Mouse (Mus musculus) hematopoietic stem cell, adult 5-6 weeks (primary cell): ENCODE measurements around the gene Aff3. TPM values are rescaled to one million over a fixed set of nuclear protein-coding genes. Genes with fewer than 3 reads are reported as not detected.

Experiments
- ATAC-seq, 2 experiments: fragments of 125-278 bp in 1 of 2; replicated peaks in 1 of 2; 2 replicates each; pipeline ENCODE4 v1.8.0; 2016 to 2017; ENCODE audit warnings: inconsistent platforms in 2 of 2, mild to moderate bottlenecking in 2 of 2, moderate number of reproducible peaks in 2 of 2, low read depth in 1 of 2, moderate TSS enrichment in 1 of 2; ENCODE audit not compliant: low FRiP score in 2 of 2, poor library complexity in 2 of 2, severe bottlenecking in 2 of 2, insufficient read depth in 1 of 2, low TSS enrichment in 1 of 2
- total RNA-seq: library from RNA; stranded (forward); fragments of 172-1452, 232-1000 nt; gene quantifications from 2 replicates; pipeline ENCODE4 v1.2.3, GENCODE M21; 2017

Aff3 gene
- total RNA-seq, 1 experiment from 2014 or later, result 132 TPM

DNA sequence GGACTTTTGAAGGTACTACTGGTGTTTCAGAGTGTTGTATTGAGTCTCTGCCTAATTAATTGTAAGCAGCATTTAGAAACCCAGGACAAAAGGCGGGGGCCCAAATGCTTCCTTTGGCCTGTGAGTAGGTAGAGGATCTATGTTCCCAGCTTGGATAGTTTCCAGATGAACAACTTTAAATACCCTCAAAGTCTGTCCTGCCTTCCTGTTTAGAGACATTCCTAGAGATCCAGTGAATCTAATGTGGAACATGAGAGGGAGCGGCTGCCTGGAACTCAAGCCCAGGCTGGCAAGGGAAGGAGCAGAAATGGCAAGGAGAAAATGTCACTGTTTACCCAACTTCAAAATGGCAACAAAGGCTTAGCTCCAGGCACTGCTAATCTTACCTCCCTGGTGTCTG is 300.9 kb downstream of the Aff3 start:
- ATAC-seq, result no peak

DNA sequence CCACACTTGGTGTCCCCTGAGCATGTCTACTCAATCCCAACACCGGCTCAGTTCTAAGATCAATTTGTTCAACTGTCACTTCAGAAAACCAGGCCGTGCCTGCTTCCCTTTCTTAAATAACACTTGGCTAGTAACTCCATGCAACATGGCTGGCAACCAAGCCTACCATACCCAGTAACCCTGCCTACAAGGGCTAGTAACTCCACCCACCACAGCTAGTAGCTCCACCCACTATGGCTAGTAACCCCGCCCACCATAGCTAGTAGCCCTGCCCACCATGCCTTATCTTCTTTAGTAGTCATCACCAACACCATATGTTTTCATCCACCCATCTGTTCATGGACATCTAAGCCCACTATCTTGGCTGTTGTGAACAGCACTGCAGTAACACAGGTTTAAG is 302.5 kb downstream of the Aff3 start:
- no peak for ATAC-seq

DNA sequence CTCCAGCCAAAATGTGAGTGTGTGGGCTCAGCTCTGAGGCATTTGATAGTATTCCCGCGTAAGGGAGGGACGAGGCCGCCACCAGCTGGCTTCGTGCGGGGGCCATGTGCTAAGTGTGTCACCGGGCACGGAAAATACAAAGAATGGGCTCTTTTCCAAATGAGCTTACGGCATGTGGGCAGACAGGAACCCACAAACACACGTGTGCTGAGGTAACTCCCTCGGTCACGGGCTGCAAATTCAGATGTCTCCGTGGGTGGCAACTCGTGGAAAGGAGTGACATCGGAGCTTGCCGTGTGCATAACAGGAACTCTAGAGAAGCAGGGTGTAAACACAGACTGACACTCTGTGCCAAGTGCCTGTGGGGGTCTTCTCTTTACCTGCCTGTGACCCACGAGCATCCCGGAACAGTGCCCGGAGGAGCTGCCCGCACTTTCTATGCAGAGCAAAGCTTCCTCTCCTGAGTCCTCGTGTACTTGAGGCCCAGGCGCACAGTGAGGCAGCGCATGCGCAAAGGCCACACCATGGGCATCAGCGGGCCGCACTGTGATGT is 305.9 kb downstream of the Aff3 start:
- no peak for ATAC-seq

DNA sequence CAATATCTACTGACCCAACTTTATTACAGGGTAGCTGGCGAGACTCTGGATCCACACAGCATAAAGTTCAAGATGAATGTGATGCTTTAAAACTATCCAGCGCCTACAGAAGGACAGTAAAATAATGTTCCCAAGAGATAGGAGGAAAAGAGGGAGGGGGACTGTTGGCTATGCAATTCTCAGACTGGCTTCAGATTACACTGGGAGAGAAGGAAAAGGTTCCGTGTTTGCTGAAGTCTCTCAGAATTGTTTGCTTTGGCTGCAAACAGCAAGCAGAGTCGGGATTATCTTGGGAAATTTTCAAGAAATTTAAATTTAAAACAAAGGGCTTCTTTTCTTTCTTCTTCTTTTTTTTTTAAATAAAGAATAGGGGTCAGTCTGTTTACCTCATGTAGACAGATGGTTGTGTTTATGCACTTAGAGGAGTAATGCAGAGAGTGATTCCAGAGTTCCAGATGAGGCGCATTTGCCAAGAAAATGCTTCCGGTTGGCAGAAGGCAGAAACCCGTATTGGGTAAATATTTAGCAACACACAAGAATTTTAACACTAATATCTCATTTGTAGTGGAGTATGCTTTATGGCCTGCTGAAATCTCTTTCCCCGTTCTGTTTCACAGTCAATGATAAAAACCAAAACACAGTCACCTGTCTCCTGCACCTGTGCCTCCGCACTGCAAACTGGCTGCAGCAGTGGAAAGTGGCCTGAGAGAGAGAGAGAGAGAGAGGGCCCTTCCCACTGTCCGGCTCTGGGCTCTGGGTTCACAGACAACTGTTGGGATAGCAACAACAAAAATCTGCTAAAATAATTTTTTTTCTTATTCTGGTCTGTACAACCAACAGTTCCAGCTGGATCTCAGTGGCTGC is 306.6 kb downstream of the Aff3 start:
- ATAC-seq, result no peak

DNA sequence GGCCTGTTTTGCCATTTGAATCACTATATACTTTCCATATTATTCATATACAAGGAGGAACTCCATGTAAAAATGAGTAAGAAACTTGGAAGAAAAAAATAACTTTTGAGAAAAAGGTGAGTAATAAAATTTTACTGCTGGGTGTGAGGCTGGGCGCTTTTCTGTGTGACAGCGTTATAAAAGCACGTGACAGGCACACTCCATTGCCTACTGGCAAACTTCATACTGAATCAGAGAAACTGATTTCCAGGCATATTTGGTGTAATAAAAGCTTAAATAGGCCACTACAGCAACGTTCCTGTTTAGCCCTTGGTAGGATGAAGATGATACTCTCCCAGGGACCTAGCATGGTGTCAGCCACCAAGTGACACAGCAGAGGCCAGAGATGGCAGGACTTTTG is 310.2 kb downstream of the Aff3 start:
- no peak for ATAC-seq

DNA sequence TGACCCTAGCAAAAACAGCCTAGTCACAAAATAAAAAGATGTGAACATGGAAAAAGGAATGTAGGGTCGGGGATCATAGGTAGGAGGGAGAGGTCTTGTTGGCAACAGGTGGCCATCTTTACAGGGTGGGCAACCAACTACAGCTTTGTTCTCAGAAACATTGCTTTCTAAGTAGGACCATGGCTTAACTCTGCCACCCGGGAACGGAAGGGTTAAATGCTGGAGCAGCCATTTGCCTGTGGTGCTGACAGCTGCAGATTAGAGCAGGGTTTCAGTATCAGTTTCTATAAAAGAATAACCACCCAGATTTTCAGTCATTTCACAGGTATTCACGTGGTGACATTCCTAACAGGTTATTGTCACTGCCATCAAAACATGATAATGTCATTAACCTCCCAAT is 317.4 kb downstream of the Aff3 start:
- no peak for ATAC-seq

DNA sequence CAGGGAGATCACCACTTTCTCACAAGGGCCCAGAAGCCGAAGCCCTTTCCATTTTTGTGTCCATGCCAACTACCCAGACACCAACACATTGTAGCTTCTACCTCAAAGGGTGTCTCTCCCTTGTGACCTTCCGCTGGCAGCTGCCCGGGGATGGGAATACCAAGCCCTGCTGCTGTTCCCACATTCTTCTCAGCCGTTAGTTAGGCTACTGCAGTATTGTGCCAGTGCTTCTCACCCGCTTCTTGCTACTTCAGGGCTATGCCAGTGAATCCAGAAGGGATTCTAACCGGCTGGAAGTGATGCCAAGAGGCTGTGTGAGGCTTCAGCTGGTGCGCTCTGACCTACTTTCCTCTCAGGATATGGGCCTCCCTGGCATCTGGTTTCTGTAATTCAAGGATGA is 330.5 kb downstream of the Aff3 start:
- ATAC-seq, result no peak

DNA sequence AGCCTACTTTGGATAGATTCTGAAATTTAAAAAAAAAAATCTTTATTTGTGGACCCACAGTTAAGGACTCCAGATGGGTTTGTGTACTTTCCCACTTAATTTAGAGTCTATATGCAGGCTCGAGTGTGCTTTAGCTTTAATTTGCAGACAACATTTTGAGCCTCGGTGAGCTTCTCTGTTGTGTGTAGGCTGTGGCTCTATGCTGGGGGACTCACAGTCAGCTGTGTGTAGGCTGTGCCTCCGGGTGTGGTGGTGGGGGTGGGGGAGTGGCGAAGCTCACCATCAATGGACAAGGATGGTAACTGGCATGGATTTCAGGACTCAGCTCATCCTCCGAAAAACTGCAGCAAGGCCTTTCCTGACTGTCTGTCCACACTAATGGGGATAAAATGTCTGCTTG is 331.8 kb downstream of the Aff3 start:
- ATAC-seq, result no peak

DNA sequence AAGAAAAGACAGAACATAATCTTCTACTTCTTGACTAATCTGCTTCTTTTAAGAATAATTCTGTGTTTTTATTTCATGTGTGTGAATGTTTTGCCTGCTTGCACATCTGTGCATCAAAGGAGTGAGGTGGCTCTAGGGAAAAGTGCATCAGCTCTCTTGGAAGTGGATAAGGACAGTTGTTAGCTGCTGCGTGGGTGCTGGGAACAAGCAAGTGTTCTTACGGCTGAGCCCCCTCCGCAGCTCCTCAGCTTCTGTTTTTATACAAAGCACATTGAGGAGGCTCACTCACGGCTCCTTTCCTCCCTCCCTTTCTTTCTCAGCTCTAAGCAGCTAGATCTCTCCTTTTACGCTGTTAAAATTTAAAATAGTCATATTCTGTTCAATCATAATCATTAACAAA is 340.5 kb downstream of the Aff3 start:
- no peak for ATAC-seq

DNA sequence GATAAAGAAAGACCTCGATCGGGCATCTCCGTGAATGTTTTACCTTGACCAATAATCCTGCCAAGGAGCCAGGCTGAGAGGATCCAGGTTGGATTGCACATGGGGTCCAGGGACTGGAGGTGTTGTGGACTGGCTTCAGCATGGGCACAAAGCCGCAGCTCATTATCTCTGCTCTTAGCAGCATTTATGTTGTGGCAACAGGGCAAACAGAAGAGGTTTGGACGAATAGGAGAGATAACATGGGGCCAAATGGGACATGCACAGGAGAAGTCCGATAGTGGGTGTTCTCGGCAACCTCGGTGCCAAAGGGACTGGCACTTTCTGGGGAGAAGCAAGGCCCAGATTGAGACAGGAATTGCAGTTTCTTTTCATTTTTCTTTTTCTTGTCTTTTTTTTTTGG is 342.9 kb downstream of the Aff3 start:
- ATAC-seq, result no peak

DNA sequence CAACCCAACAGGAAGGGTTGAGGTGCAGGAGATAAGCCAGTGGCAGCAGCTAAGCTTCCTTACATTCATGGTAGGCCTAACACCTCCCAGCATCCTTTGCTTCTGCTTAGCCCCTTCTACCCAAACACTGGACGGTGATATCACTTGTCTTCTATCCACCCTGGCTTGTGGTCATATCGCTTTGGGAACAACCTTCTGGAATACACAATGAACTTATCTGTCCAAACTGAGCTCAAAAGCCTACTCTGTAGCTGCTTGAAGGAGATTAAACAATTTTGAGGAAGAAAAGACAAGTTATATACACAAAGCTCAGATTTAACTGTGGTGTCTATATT is 343.8 kb downstream of the Aff3 start:
- no peak for ATAC-seq

DNA sequence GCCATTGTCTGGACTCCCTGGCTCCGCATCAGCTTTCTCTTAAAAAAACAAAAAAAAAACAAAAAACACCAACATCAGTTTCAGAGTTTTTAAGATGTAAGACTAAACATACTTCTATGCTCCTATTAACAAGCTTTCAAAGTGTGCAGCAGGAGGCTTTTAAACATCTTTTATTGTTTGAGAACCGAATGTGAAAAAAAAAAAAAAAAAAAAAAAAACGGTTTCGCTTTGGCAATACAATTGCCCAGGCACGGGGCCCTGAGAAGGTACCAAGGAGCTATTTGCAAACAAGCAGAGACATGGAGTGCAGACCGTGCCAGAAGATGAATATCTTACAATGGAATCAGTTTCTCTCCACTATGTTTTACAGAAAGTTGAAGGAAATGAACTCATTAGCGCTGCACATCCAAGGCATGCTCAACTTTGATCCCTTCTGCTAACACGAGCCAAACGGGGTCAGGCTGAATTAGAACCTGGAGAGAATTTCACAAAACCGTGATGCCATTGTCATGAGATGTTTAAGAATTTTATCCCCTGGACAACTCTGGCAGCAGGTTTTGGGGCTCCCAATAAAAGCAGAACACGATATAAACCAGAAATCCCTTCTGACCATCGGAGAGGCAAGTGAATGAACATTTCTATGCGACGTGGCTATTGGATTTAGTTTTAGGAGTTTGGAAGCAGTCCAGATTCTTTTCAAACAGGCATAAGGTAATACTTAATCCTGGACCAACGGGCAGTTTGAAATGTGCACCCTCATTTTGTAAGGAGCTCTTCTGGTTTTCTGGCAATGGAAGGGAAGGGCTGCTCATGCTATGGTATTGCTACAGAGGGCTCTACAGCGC is 344.4 kb downstream of the Aff3 start:
- ATAC-seq, result no peak; a peak in 1 of 4 replicates

DNA sequence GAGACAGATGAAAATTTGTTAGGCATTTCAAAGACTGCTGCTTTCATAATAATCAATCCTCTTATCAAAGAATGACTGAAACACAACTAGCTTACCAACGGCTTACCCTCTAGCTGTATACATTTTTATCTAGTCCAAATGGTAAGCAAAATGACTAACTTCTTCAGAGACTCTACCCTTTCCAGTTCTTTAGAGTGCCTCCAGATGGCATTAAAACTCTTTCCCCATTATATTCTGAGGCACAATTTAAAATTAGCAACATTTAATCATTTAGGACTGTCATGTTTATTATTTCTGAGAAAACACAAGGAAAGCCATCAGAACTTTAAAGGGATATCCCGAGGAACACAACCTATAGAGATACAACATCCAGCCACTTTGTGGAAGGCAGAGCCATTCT is 346.1 kb downstream of the Aff3 start:
- ATAC-seq, result no peak

DNA sequence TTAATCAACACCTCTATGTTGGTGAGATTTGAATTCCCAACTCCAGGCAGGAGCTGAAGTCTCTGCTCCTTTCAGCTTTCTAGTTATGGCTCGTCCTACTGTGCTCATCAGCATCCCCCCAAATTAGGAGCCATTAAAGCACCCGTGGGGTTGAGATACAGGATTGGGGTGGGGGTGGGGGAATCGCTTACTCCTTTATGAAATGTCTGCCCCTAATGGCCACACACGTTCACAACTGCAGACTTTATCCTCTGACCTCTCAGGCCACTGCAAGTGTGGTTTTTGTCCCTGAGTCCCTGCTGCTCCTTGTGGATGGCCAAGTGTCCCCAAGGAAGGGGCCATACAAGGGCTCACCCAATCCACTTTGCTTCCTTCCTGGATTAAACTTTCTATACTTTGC is 348.8 kb downstream of the Aff3 start:
- ATAC-seq, result no peak

DNA sequence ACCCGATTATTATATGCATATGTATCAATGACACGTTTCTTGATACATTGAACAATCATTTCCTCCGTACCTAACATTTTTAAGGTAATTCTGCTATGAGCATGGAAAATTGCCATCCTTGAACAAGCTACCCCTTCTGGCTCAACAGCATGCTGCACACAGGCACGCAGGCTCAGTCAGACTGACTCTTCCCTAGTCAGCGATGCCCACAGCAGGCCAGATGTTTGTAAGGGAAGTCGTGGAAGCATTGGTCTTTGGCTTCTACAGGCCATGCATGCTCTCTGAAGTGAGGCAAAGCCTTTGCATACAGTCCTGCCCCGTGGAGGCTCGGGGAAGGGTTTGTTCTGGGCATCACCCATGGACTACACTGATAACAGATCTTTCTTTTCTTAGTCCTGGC is 354.3 kb downstream of the Aff3 start:
- no peak for ATAC-seq

DNA sequence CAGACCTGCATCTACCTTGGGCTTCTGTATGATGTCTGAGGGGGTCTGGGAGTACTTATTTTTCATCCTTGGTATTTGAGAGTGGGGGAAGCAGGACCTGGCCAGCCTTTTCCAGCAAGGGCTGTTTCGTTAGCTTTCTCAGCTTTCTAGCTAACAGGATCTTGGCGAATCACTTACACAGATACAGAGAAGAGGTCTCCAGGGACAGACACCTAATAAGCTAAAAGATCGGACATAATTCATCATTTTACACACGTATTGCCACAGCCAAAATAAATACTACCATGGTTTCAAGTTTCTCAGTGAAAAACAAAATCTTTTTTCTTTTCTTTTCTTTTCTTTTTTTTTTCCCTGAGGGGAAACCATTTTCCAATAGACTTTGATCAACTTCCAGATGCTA is 354.7 kb downstream of the Aff3 start:
- ATAC-seq, result no peak

DNA sequence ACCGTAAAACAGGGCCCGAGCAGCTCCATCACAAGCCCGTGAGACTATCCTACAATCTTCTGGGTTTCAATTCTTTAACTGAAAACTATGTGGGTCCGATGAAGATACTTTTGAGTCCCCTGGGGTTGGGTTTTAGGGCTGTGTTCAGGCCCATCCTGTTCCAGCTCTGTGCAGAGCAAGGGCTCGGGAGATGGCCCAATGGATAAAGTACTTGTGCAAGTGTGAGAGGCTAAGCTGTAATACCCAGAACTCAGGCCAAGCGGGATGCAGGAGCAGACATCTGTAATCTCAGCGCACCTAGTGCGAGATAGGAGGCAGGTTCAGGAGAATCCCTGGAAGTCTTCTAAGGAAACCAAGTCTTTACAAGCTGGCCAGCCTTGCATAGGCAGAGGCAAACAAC is 355.4 kb downstream of the Aff3 start:
- ATAC-seq, result no peak

DNA sequence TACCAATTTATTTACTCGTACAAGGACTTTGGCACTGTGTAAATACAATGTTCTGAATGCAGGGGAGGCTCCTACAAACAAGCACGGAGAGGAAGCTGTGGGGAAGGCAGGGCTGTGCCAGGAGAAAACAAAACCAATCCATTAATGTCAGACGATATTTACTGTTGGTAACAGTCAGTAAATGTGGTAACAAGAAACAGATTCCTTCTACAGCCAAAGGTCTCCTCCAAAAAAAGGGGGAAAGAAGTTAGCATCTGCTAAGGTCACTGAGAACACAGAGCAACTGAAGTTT is 356.1 kb downstream of the Aff3 start:
- ATAC-seq, result no peak
